Mouse (Mus musculus) bone marrow, adult 2 months (tissue): ENCODE results near the gene Sprr2d.

Experiments
- CTCF ChIP-seq: fragments of 200-500 bp; IDR thresholded peaks from 2 replicates; pipeline ENCODE4 v1.5.1; 2011; ENCODE audit warnings: low read length, control low read depth; ENCODE audit not compliant: control insufficient read depth, insufficient read depth
- POLR2A ChIP-seq: fragments of 200-500 bp; IDR thresholded peaks from 2 replicates; pipeline ENCODE4 v1.6.1; 2011; ENCODE audit warnings: low read depth, mild to moderate bottlenecking, control low read depth, low read length, borderline replicate concordance; ENCODE audit not compliant: control insufficient read depth

- TF ChIP-seq CTCF: no peak
- TF ChIP-seq POLR2A: no peak
Observed at GRCm38 (mm10) chr3:92373613-92374012, 34.7 kb downstream of the Sprr2d start.
